Mouse (Mus musculus) intestine, embryonic 14.5 days (tissue): Measurements from ENCODE around the gene Hacd2. TPM values are rescaled to one million over a fixed set of nuclear protein-coding genes. Genes with fewer than 3 reads are reported as not detected.

ENCODE experiments used
- ATAC-seq: fragments of 200-750 bp; cut with Nextera tagmentation; replicated peaks from 2 replicates; pipeline ENCODE4 v1.8.0; 2017; ENCODE audit warnings: low read depth, moderate number of reproducible peaks, moderate TSS enrichment, moderate library complexity; ENCODE audit not compliant: low FRiP score, low TSS enrichment
- DNase-seq: peaks from one replicate; pipeline ENCODE4 v3.0.0-alpha.2; 2018; ENCODE audit warnings: low spot score
- H3K27ac ChIP-seq: fragments of 300-500 bp; sonication (generic); 2 replicates; pipeline ENCODE4 v1.5.1; 2014; ENCODE audit warnings: low read depth, mild to moderate bottlenecking, control low read depth
- H3K27me3 ChIP-seq: fragments of 300-500 bp; sonication (generic); replicated peaks from 2 replicates; pipeline ENCODE4 v1.6.1; 2014; ENCODE audit warnings: low read length, control low read depth; ENCODE audit not compliant: control insufficient read depth, insufficient read depth
- H3K36me3 ChIP-seq: fragments of 300-500 bp; sonication (generic); 2 replicates; pipeline ENCODE4 v1.6.1; 2014; ENCODE audit warnings: low read length, control low read depth; ENCODE audit not compliant: control insufficient read depth, insufficient read depth
- H3K4me1 ChIP-seq: fragments of 300-500 bp; sonication (generic); replicated peaks from 2 replicates; pipeline ENCODE4 v1.6.1; 2014; ENCODE audit warnings: low read length, control low read depth, mixed read lengths; ENCODE audit not compliant: control insufficient read depth, insufficient read depth
- H3K4me2 ChIP-seq: fragments of 300-500 bp; sonication (generic); 2 replicates; pipeline ENCODE4 v1.6.1; 2014; ENCODE audit warnings: low read length
- H3K4me3 ChIP-seq: fragments of 300-500 bp; sonication (generic); 2 replicates; pipeline ENCODE4 v1.5.1; 2014; ENCODE audit warnings: low read depth, low read length, control low read depth, mixed read lengths
- H3K9ac ChIP-seq: fragments of 300-500 bp; sonication (generic); 2 replicates; pipeline ENCODE4 v1.6.1; 2014; ENCODE audit warnings: mild to moderate bottlenecking, low read length
- H3K9me3 ChIP-seq: fragments of 300-500 bp; sonication (generic); 2 replicates; pipeline ENCODE4 v1.6.1; 2016; ENCODE audit warnings: low read length, control low read depth; ENCODE audit not compliant: control insufficient read depth
- WGBS: fragments of 180-500 bp; shearing (Covaris S2); extraction: QIAGEN DNeasy Blood & Tissue Kit; methylation state at CpG from one replicate; pipeline ENCODE4 v1.1.7; 2014; 5-methylcytosine and 5-hydroxymethylcytosine counted together
- polyA plus RNA-seq: library from polyadenylated mRNA; unstranded; fragments of >200 nt; fragmentation: Nextera tagmentation; extraction: Ambion mirVana; gene quantifications from 2 replicates; pipeline ENCODE4 v1.2.1, GENCODE M21; 2014

Hacd2 gene
- polyA plus RNA-seq, 1 experiment from 2014 or later, result 53.7 TPM

GRCm38 (mm10) chr16:35153146-35153755, 131.0 kb downstream of the Hacd2 start:
- Histone ChIP-seq H3K4me3 (no peak overlapping the region), H3K4me2 (0 out of 2 replicates have a peak overlapping the region, but pooled peaks have one; percentile 92), H3K4me1 (peaks cover 5% of the 10 kb centered on the region), H3K27me3 (peaks cover 60% of the 10 kb centered on the region), H3K9me3 (no peaks in the 10 kb centered on the region), H3K9ac (no peak overlapping the region), H3K27ac (no peak overlapping the region), H3K36me3 (no peaks in the 10 kb centered on the region)
- WGBS, result 9% methylated on average over 12 of the region's 12 CpGs
- ATAC-seq (no peak), DNase-seq (peak; percentile 64)

GRCm38 (mm10) chr16:35154245-35154640, 132.0 kb downstream of the Hacd2 start:
- Histone ChIP-seq H3K9me3 (no peaks in the 10 kb centered on the region), H3K4me1 (peaks cover 5% of the 10 kb centered on the region), H3K9ac (peak overlapping the region; percentile 67), H3K27me3 (peaks cover 60% of the 10 kb centered on the region), H3K36me3 (no peaks in the 10 kb centered on the region), H3K4me2 (peak overlapping the region; percentile 92), H3K27ac (no peak overlapping the region), H3K4me3 (peak overlapping the region; percentile 62)
- ATAC-seq (peak; percentile 25; the same call in 1 of the 2 replicates), DNase-seq (peak; percentile 75)
- under 1% methylated on average over 29 of the region's 29 CpGs for WGBS

GRCm38 (mm10) chr16:35154641-35155390, 132.6 kb downstream of the Hacd2 start, which contains the start of gene Adcy5:
TSS of gene Adcy5 (plus strand) at chr16:35154877.
- no peaks in the 10 kb centered on the region for H3K9me3 ChIP-seq
- no peaks in the 10 kb centered on the region for H3K36me3 ChIP-seq
- WGBS, result under 1% methylated on average over 79 of the region's 104 CpGs
- H3K4me3 ChIP-seq, result peak within 1 kb of the TSS; percentile 62
- peak within 1 kb of the TSS; percentile 67 for H3K27ac ChIP-seq
- peaks cover 60% of the 10 kb centered on the region for H3K27me3 ChIP-seq
- H3K4me2 ChIP-seq, result peak within 1 kb of the TSS; percentile 92
- H3K9ac ChIP-seq, result peak within 1 kb of the TSS; percentile 67
- ATAC-seq (peak; percentile 56), DNase-seq (peak; percentile 83)
- peaks cover 5% of the 10 kb centered on the region for H3K4me1 ChIP-seq

GRCm38 (mm10) chr16:35155391-35156305, 133.4 kb downstream of the Hacd2 start:
- Histone ChIP-seq H3K36me3 (no peaks in the 10 kb centered on the region), H3K9me3 (no peaks in the 10 kb centered on the region), H3K4me1 (peaks cover 9% of the 10 kb centered on the region), H3K27me3 (peaks cover 56% of the 10 kb centered on the region), H3K27ac (peak overlapping the region; percentile 67), H3K4me2 (peak overlapping the region; percentile 92), H3K9ac (peak overlapping the region; percentile 67), H3K4me3 (peak overlapping the region; percentile 62)
- ATAC-seq (peak; percentile 49), DNase-seq (peak; percentile 84)
- under 1% methylated on average over 75 of the region's 87 CpGs for WGBS

GRCm38 (mm10) chr16:35156306-35156695, 134.1 kb downstream of the Hacd2 start:
- Histone ChIP-seq H3K4me1 (peaks cover 10% of the 10 kb centered on the region), H3K9me3 (no peaks in the 10 kb centered on the region), H3K36me3 (no peaks in the 10 kb centered on the region), H3K27ac (no peak overlapping the region), H3K4me2 (peak overlapping the region; percentile 92), H3K4me3 (peak overlapping the region; percentile 62), H3K27me3 (peaks cover 53% of the 10 kb centered on the region), H3K9ac (peak overlapping the region; percentile 67)
- DNase-seq, result peak; percentile 73
- ATAC-seq, result 0 out of 2 replicates have a peak, but pooled peaks have one; percentile 10
- WGBS, result 3% methylated on average over 48 of the region's 48 CpGs

GRCm38 (mm10) chr16:35156832-35157231, 134.6 kb downstream of the Hacd2 start:
- Histone ChIP-seq H3K9me3 (no peaks in the 10 kb centered on the region), H3K27ac (no peak overlapping the region), H3K27me3 (peaks cover 48% of the 10 kb centered on the region), H3K4me1 (peaks cover 10% of the 10 kb centered on the region), H3K4me3 (peak overlapping the region; percentile 62), H3K9ac (no peak overlapping the region), H3K36me3 (no peaks in the 10 kb centered on the region), H3K4me2 (peak overlapping the region; percentile 92)
- DNase-seq, result no peak
- no peak for ATAC-seq
- WGBS, result 73% methylated on average over 21 of the region's 21 CpGs

Other genes starting within 250 kb of the Hacd2 start
- gene Adcy5, start 132.4 kb downstream of the Hacd2 start, polyA plus RNA-seq, result 3.6 and 3.9 TPM in 2 replicates